Mouse (Mus musculus) gastrocnemius, adult 8-10 months (tissue): ENCODE results near the gene Ccser2. TPM values are rescaled to one million over a fixed set of nuclear protein-coding genes. Genes with fewer than 3 reads are reported as not detected.
A peak's percentile ranks its signal among the peaks of the same experiment; 100 is the strongest.

ENCODE experiments used
- DNase-seq, 2 experiments: peaks; one replicate each; pipeline ENCODE4 v3.0.0; 2022; ENCODE audit warnings: low spot score in 2 of 2
- total RNA-seq, 4 experiments: library from RNA; stranded (reverse); gene quantifications; 2 replicates each; pipeline ENCODE4 v1.2.4; 2022

The Ccser2 gene
- total RNA-seq, 4 experiments from 2014 or later, result 62.5 to 78.0 (median 72.6) TPM

GRCm38 (mm10) chr14:36870257-36870656 lies 98.3 kb downstream of the Ccser2 start:
- DNase-seq, result no peak

GRCm38 (mm10) chr14:36868769-36869362 lies 99.7 kb downstream of the Ccser2 start:
- no peak for DNase-seq

- peak in 1 of 2 experiments; percentile 16 for DNase-seq
These were observed 101.4 kb downstream of the Ccser2 start for GRCm38 (mm10) chr14:36866966-36867700.

- peak; percentile 77 to 78 for DNase-seq
These were observed 104.6 kb downstream of the Ccser2 start for GRCm38 (mm10) chr14:36863877-36864489.

- DNase-seq, result no peak
These were observed 106.2 kb downstream of the Ccser2 start for GRCm38 (mm10) chr14:36862387-36862786.

- no peak for DNase-seq
These were observed 109.6 kb downstream of the Ccser2 start for GRCm38 (mm10) chr14:36858932-36859331.

- DNase-seq, result no peak
These were observed 115.6 kb downstream of the Ccser2 start for GRCm38 (mm10) chr14:36852972-36853371.

- no peak for DNase-seq
These were observed 119.7 kb downstream of the Ccser2 start for GRCm38 (mm10) chr14:36848860-36849259.

Other genes starting within 250 kb of the Ccser2 start
- not detected for gene Rgr, start 80.2 kb upstream of the Ccser2 start, total RNA-seq
- gene Lrit1, start 86.1 kb upstream of the Ccser2 start, total RNA-seq, result not detected
- not detected for gene Lrit2, start 99.2 kb upstream of the Ccser2 start, total RNA-seq
- gene Cdhr1, start 129.6 kb upstream of the Ccser2 start, total RNA-seq, result not detected
- 1 to 10 TPM in 1 of 4 experiments, under 1 TPM in 3; 0.54 to 1.1 (median 0.69) TPM for gene 2610528A11Rik, start 145.2 kb upstream of the Ccser2 start, total RNA-seq
- 100 to 1,000 TPM; 395 to 493 (median 424) TPM for gene Ghitm, start 166.5 kb upstream of the Ccser2 start, total RNA-seq